Mouse (Mus musculus) neural tube, embryonic 11.5 days (tissue): ENCODE results near the gene Gls. TPM values are rescaled to one million over a fixed set of nuclear protein-coding genes. Genes with fewer than 3 reads are reported as not detected.

Source experiments
- ATAC-seq: fragments of 200-750 bp; cut with Nextera tagmentation; 2 replicates; pipeline ENCODE4 v1.8.0; 2017; ENCODE audit warnings: moderate number of reproducible peaks, mild to moderate bottlenecking, moderate TSS enrichment, moderate library complexity; ENCODE audit not compliant: insufficient read depth, low FRiP score, low TSS enrichment
- DNase-seq: peaks from one replicate; pipeline ENCODE4 v3.0.0-alpha.2; 2015; ENCODE audit warnings: low spot score
- H3K27ac ChIP-seq: fragments of 300-500 bp; sonication (generic); 2 replicates; pipeline ENCODE4 v1.5.1; 2014; ENCODE audit warnings: low read depth, mild to moderate bottlenecking, low read length
- H3K27me3 ChIP-seq: fragments of 300-500 bp; sonication (generic); 2 replicates; pipeline ENCODE4 v1.6.1; 2014; ENCODE audit warnings: mild to moderate bottlenecking, low read length, mixed read lengths; ENCODE audit not compliant: control insufficient read depth, insufficient read depth
- H3K36me3 ChIP-seq: fragments of 300-500 bp; sonication (generic); 2 replicates; pipeline ENCODE4 v1.6.1; 2014; ENCODE audit warnings: mild to moderate bottlenecking, low read length, moderate library complexity, mixed read lengths; ENCODE audit not compliant: control insufficient read depth, insufficient read depth
- H3K4me1 ChIP-seq: fragments of 300-500 bp; sonication (generic); 2 replicates; pipeline ENCODE4 v1.6.1; 2014; ENCODE audit warnings: low read length, mixed read lengths; ENCODE audit not compliant: control insufficient read depth, insufficient read depth
- H3K4me2 ChIP-seq: fragments of 300-500 bp; sonication (generic); 2 replicates; pipeline ENCODE4 v1.6.1; 2014; ENCODE audit warnings: low read depth, mild to moderate bottlenecking, moderate library complexity
- H3K4me3 ChIP-seq: fragments of 300-500 bp; sonication (generic); 2 replicates; pipeline ENCODE4 v1.5.1; 2014; ENCODE audit warnings: low read depth, low read length
- H3K9ac ChIP-seq: fragments of 300-500 bp; sonication (generic); 2 replicates; pipeline ENCODE4 v1.6.1; 2014; ENCODE audit warnings: mild to moderate bottlenecking, low read length
- H3K9me3 ChIP-seq: fragments of 300-500 bp; sonication (generic); 2 replicates; pipeline ENCODE4 v1.6.1; 2016; ENCODE audit warnings: low read length; ENCODE audit not compliant: control insufficient read depth
- WGBS: fragments of 180-500 bp; shearing (Covaris S2); extraction: QIAGEN DNeasy Blood & Tissue Kit; methylation state at CpG from one replicate; pipeline ENCODE4 v1.1.7; 2014; 5-methylcytosine and 5-hydroxymethylcytosine counted together
- polyA plus RNA-seq: library from polyadenylated mRNA; unstranded; fragments of >200 nt; fragmentation: Nextera tagmentation; extraction: Ambion mirVana; gene quantifications from 2 replicates; pipeline ENCODE4 v1.2.1, GENCODE M21; 2014

The Gls gene
- polyA plus RNA-seq, 1 experiment from 2014 or later, result 28.0 TPM

- Histone ChIP-seq H3K4me2 (no peak overlapping the region), H3K27ac (no peak overlapping the region)
- DNase-seq, result no peak
These were observed 21.4 kb upstream of the Gls start for GRCm38 (mm10) chr1:52254411-52254810.

DNA sequence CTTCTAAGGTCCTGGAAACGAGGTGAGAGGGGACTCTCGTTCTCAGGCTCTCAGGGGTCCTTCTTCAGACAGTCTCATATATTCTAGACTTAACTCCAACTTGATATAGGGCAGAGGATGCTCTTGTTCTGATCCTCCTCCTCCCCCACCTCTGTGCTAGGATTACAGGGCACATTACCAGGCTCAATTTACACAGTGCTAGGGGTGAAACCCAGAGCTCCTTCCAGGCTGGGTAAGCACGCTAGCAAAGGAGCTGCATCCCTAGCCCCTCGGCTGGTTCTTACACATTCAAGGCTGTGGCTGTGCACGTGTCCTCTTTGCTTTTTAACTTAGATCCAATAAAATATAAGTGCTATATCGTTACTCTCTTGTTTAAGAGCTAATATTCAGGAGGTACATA is 20.4 kb upstream of the Gls start:
- no peak for ATAC-seq
- no peak for DNase-seq

More at GRCm38 (mm10) chr1:52254411-52254810, 21.4 kb upstream of the Gls start:
- H3K9ac ChIP-seq, result no peak overlapping the region
- no peaks in the 10 kb centered on the region for H3K4me1 ChIP-seq
- WGBS, result 82% methylated on average over 2 of the region's 2 CpGs
- H3K27me3 ChIP-seq, result no peaks in the 10 kb centered on the region
- H3K4me3 ChIP-seq, result no peak overlapping the region
- ATAC-seq, result no peak
- H3K9me3 ChIP-seq, result no peaks in the 10 kb centered on the region
- H3K36me3 ChIP-seq, result no peaks in the 10 kb centered on the region

GRCm38 (mm10) chr1:52252447-52252846 is 19.4 kb upstream of the Gls start:
- no peak overlapping the region for H3K4me3 ChIP-seq
- no peaks in the 10 kb centered on the region for H3K36me3 ChIP-seq
- no peak overlapping the region for H3K4me2 ChIP-seq
- no peaks in the 10 kb centered on the region for H3K9me3 ChIP-seq
- H3K9ac ChIP-seq, result no peak overlapping the region
- no peaks in the 10 kb centered on the region for H3K27me3 ChIP-seq
- ATAC-seq (no peak), DNase-seq (no peak)
- no peak overlapping the region for H3K27ac ChIP-seq
- no peaks in the 10 kb centered on the region for H3K4me1 ChIP-seq
- WGBS, result 68% methylated on average over 2 of the region's 2 CpGs

More for the DNA sequence above, 20.4 kb upstream of the Gls start:
- H3K27me3 ChIP-seq, result no peaks in the 10 kb centered on the region
- no peak overlapping the region for H3K9ac ChIP-seq
- WGBS, result 75% methylated on average over 6 of the region's 6 CpGs
- no peaks in the 10 kb centered on the region for H3K4me1 ChIP-seq
- no peak overlapping the region for H3K27ac ChIP-seq
- H3K36me3 ChIP-seq, result no peaks in the 10 kb centered on the region
- no peak overlapping the region for H3K4me3 ChIP-seq
- no peak overlapping the region for H3K4me2 ChIP-seq
- H3K9me3 ChIP-seq, result no peaks in the 10 kb centered on the region

GRCm38 (mm10) chr1:52251038-52251735 is 18.2 kb upstream of the Gls start:
- DNase-seq (no peak), ATAC-seq (no peak)

DNA sequence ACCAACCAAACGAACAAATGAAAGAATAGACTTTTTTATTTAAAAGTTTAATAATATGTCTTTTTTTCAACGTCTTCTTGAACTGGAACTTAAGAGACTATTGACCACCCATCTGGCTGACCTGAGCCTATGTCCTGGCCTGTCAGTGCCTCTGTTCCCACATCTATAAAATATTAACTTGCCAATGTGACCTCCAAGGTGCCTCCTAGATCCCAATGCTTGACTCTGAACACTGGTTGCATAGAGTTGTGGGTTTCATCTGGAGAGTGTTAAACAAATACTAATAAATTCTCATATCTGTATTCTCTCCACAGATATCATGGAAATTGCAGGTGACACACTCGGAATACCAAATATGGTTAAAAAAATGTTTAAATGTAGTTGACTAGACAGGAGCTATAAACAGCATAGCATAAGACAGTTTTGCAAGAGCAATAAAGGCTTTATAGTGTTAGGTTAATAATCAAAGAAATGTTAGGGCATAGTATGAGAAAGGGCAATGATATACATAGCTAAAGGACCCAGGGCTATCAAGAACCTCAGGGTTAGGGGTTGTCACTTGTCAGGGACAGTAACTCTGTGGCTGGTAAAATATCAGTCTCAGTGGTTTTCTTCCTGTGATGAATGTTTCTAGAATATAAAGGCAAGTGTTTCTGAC is 16.0 kb upstream of the Gls start:
- Histone ChIP-seq H3K4me1 (no peaks in the 10 kb centered on the region), H3K27ac (no peak overlapping the region), H3K36me3 (no peaks in the 10 kb centered on the region), H3K9me3 (no peaks in the 10 kb centered on the region), H3K27me3 (no peaks in the 10 kb centered on the region), H3K9ac (no peak overlapping the region), H3K4me2 (no peak overlapping the region), H3K4me3 (no peak overlapping the region)
- ATAC-seq (no peak), DNase-seq (no peak)
- 84% methylated on average over 3 of the region's 3 CpGs for WGBS

More at GRCm38 (mm10) chr1:52251038-52251735, 18.2 kb upstream of the Gls start:
- Histone ChIP-seq H3K27ac (no peak overlapping the region), H3K4me2 (no peak overlapping the region), H3K9ac (no peak overlapping the region), H3K27me3 (no peaks in the 10 kb centered on the region), H3K9me3 (no peaks in the 10 kb centered on the region), H3K4me3 (no peak overlapping the region), H3K4me1 (no peaks in the 10 kb centered on the region), H3K36me3 (no peaks in the 10 kb centered on the region)
- 70% methylated on average over 7 of the region's 7 CpGs for WGBS

DNA sequence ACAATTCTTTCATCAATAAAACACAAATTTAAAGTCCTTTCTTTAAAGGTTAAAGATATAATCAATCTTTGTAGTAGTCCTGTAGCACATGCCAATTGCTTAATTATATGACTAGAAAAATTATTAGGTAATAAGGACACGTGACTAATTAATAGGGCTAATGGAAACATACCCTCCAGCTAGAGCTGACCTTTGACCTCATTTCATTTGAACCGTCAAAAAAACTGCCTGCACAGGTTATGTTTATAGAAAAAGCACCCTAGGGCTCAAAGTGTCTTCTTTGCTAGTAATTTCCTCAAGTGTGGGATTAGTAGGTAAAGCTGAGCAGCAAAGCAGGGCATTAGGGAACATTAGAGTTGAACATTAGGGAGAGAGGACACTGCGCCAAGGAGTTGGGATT is 9.2 kb upstream of the Gls start:
- Histone ChIP-seq H3K27me3 (no peaks in the 10 kb centered on the region), H3K27ac (no peak overlapping the region), H3K36me3 (no peaks in the 10 kb centered on the region), H3K4me1 (no peaks in the 10 kb centered on the region), H3K4me3 (no peak overlapping the region), H3K9ac (no peak overlapping the region), H3K4me2 (no peak overlapping the region), H3K9me3 (no peaks in the 10 kb centered on the region)
- no peak for ATAC-seq
- DNase-seq, result no peak
- WGBS, result 55% methylated on average over 3 of the region's 3 CpGs

GRCm38 (mm10) chr1:52232766-52233140 is 279 bp downstream of the Gls start:
- H3K36me3 ChIP-seq, result no peaks in the 10 kb centered on the region
- H3K9me3 ChIP-seq, result no peaks in the 10 kb centered on the region
- H3K4me3 ChIP-seq, result peak overlapping the region; percentile 94
- ATAC-seq (peak; percentile 83), DNase-seq (no peak)
- 0% methylated on average over 37 of the region's 57 CpGs for WGBS
- peak overlapping the region; percentile 94 for H3K27ac ChIP-seq
- H3K4me1 ChIP-seq, result peaks cover 6% of the 10 kb centered on the region; the same call in 1 of the 2 replicates
- peak overlapping the region; percentile 66 for H3K4me2 ChIP-seq
- peak overlapping the region; percentile 92 for H3K9ac ChIP-seq
- H3K27me3 ChIP-seq, result no peaks in the 10 kb centered on the region

GRCm38 (mm10) chr1:52231939-52232765 is 880 bp downstream of the Gls start:
- peaks cover 6% of the 10 kb centered on the region; the same call in 1 of the 2 replicates for H3K4me1 ChIP-seq
- H3K9ac ChIP-seq, result peak overlapping the region; percentile 92
- H3K27me3 ChIP-seq, result no peaks in the 10 kb centered on the region
- peak overlapping the region; percentile 94 for H3K4me3 ChIP-seq
- peak overlapping the region; percentile 66 for H3K4me2 ChIP-seq
- DNase-seq (peak; percentile 71), ATAC-seq (peak; percentile 42)
- peak overlapping the region; percentile 94 for H3K27ac ChIP-seq
- WGBS, result under 1% methylated on average over 48 of the region's 69 CpGs
- no peaks in the 10 kb centered on the region for H3K36me3 ChIP-seq
- no peaks in the 10 kb centered on the region for H3K9me3 ChIP-seq
